Mouse (Mus musculus): ENCODE measurements around the gene Zbtb20. TPM values are rescaled to one million over a fixed set of nuclear protein-coding genes. Genes with fewer than 3 reads are reported as not detected.

Gene Zbtb20
- total RNA-seq, 2 experiments from 2014 or later = 169 to 192 TPM

- no peak for DNase-seq
- intact Hi-C loops (cut with DNase I) = no loop called here
These were observed 296.5 kb downstream of the Zbtb20 start for GRCm38 (mm10) chr16:43172139-43172538.

GRCm38 (mm10) chr16:43172912-43173311 lies 297.2 kb downstream of the Zbtb20 start:
- intact Hi-C loops (cut with DNase I) = no loop called here
- DNase-seq = no peak

GRCm38 (mm10) chr16:43174815-43175214 lies 299.1 kb downstream of the Zbtb20 start:
- intact Hi-C loops (cut with DNase I) = no loop called here
- no peak for DNase-seq

- intact Hi-C loops (cut with DNase I) = no loop called here
These were observed 305.4 kb downstream of the Zbtb20 start for GRCm38 (mm10) chr16:43181038-43181437.

GRCm38 (mm10) chr16:43190390-43190789 lies 314.7 kb downstream of the Zbtb20 start:
- intact Hi-C loops (cut with DNase I) = no loop called here
- DNase-seq = no peak

More at GRCm38 (mm10) chr16:43181038-43181437, 305.4 kb downstream of the Zbtb20 start:
- DNase-seq = no peak

- intact Hi-C loops (cut with DNase I) = no loop called here
- DNase-seq = no peak
These were observed 315.6 kb downstream of the Zbtb20 start for GRCm38 (mm10) chr16:43191060-43191850.

GRCm38 (mm10) chr16:43193631-43194239 lies 318.1 kb downstream of the Zbtb20 start:
- DNase-seq = no peak
- intact Hi-C loops (cut with DNase I) = no loop called here

GRCm38 (mm10) chr16:43217336-43218006 lies 341.8 kb downstream of the Zbtb20 start:
- intact Hi-C loops (cut with DNase I) = no loop called here

GRCm38 (mm10) chr16:43219367-43219766 lies 343.7 kb downstream of the Zbtb20 start:
- DNase-seq = no peak
- intact Hi-C loops (cut with DNase I) = no loop called here

More at GRCm38 (mm10) chr16:43217336-43218006, 341.8 kb downstream of the Zbtb20 start:
- no peak for DNase-seq

- DNase-seq = no peak
- intact Hi-C loops (cut with DNase I) = no loop called here
These were observed 345.6 kb downstream of the Zbtb20 start for GRCm38 (mm10) chr16:43221313-43221712.

- intact Hi-C loops (cut with DNase I) = no loop called here
- no peak for DNase-seq
These were observed 354.6 kb downstream of the Zbtb20 start for GRCm38 (mm10) chr16:43230253-43230652.

- intact Hi-C loops (cut with DNase I) = no loop called here
- DNase-seq = no peak
These were observed 358.6 kb downstream of the Zbtb20 start for GRCm38 (mm10) chr16:43234249-43234648.

GRCm38 (mm10) chr16:43235317-43235716 lies 359.6 kb downstream of the Zbtb20 start:
- intact Hi-C loops (cut with DNase I) = no loop called here
- no peak for DNase-seq

GRCm38 (mm10) chr16:43235721-43236159 lies 360.1 kb downstream of the Zbtb20 start:
- no peak for DNase-seq

GRCm38 (mm10) chr16:43237551-43237950 lies 361.9 kb downstream of the Zbtb20 start:
- intact Hi-C loops (cut with DNase I) = no loop called here
- DNase-seq = no peak

More at GRCm38 (mm10) chr16:43235721-43236159, 360.1 kb downstream of the Zbtb20 start:
- intact Hi-C loops (cut with DNase I) = no loop called here

GRCm38 (mm10) chr16:43247026-43247425 lies 371.3 kb downstream of the Zbtb20 start:
- intact Hi-C loops (cut with DNase I) = no loop called here
- DNase-seq = no peak

- DNase-seq = no peak
- intact Hi-C loops (cut with DNase I) = no loop called here
These were observed 377.4 kb downstream of the Zbtb20 start for GRCm38 (mm10) chr16:43253077-43253476.

- intact Hi-C loops (cut with DNase I) = no loop called here
These were observed 378.1 kb downstream of the Zbtb20 start for GRCm38 (mm10) chr16:43253746-43254145.

GRCm38 (mm10) chr16:43256191-43256899 lies 380.7 kb downstream of the Zbtb20 start:
- intact Hi-C loops (cut with DNase I) = no loop called here

More at GRCm38 (mm10) chr16:43253746-43254145, 378.1 kb downstream of the Zbtb20 start:
- DNase-seq = no peak

GRCm38 (mm10) chr16:43256900-43257281 lies 381.2 kb downstream of the Zbtb20 start:
- no peak for DNase-seq
- intact Hi-C loops (cut with DNase I) = no loop called here

More at GRCm38 (mm10) chr16:43256191-43256899, 380.7 kb downstream of the Zbtb20 start:
- no peak for DNase-seq

All from heart, postnatal 14 days (tissue).